Mouse (Mus musculus) embryonic facial prominence, embryonic 13.5 days (tissue): Measurements from ENCODE around the gene Tmem129. TPM values are rescaled to one million over a fixed set of nuclear protein-coding genes. Genes with fewer than 3 reads are reported as not detected.
A peak's percentile ranks its signal among the peaks of the same experiment; 100 is the strongest.

Source experiments
- ATAC-seq: fragments of 200-750 bp; cut with Nextera tagmentation; 2 replicates; pipeline ENCODE4 v1.8.0; 2017; ENCODE audit warnings: low read depth; ENCODE audit not compliant: insufficient number of reproducible peaks, insufficient read depth, low FRiP score, low TSS enrichment
- H3K27ac ChIP-seq: fragments of 300-500 bp; sonication (generic); 2 replicates; pipeline ENCODE4 v1.5.1; 2015; ENCODE audit warnings: moderate library complexity, mild to moderate bottlenecking, inconsistent platforms
- H3K27me3 ChIP-seq: fragments of 300-500 bp; sonication (generic); 2 replicates; pipeline ENCODE4 v1.6.1; 2015; ENCODE audit warnings: mild to moderate bottlenecking, inconsistent platforms
- H3K36me3 ChIP-seq: fragments of 300-500 bp; sonication (generic); 2 replicates; pipeline ENCODE4 v1.6.1; 2015; ENCODE audit warnings: mild to moderate bottlenecking, inconsistent platforms
- H3K4me1 ChIP-seq: fragments of 300-500 bp; sonication (generic); 2 replicates; pipeline ENCODE4 v1.6.1; 2015; ENCODE audit warnings: inconsistent platforms
- H3K4me2 ChIP-seq: fragments of 300-500 bp; sonication (generic); 2 replicates; pipeline ENCODE4 v1.6.1; 2015; ENCODE audit warnings: moderate library complexity, mild to moderate bottlenecking, inconsistent platforms
- H3K4me3 ChIP-seq: fragments of 300-500 bp; sonication (generic); 2 replicates; pipeline ENCODE4 v1.5.1; 2015; ENCODE audit warnings: mild to moderate bottlenecking, inconsistent platforms
- H3K9ac ChIP-seq: fragments of 300-500 bp; sonication (generic); 2 replicates; pipeline ENCODE4 v1.6.1; 2015; ENCODE audit warnings: mild to moderate bottlenecking, inconsistent platforms
- H3K9me3 ChIP-seq: fragments of 300-500 bp; sonication (generic); 2 replicates; pipeline ENCODE4 v1.6.1; 2016; ENCODE audit warnings: inconsistent platforms
- WGBS: fragments of 180-500 bp; shearing (Covaris S2); methylation state at CpG from one replicate; pipeline ENCODE4 v1.1.7; 2015; ENCODE audit warnings: mixed read lengths; 5-methylcytosine and 5-hydroxymethylcytosine counted together
- polyA plus RNA-seq: library from polyadenylated mRNA; unstranded; fragments of >200 nt; fragmentation: Nextera tagmentation; extraction: Ambion mirVana; gene quantifications from 2 replicates; pipeline ENCODE4 v1.2.1, GENCODE M21; 2015

The Tmem129 gene
- polyA plus RNA-seq, result 39.9 and 40.0 TPM in 2 replicates

DNA sequence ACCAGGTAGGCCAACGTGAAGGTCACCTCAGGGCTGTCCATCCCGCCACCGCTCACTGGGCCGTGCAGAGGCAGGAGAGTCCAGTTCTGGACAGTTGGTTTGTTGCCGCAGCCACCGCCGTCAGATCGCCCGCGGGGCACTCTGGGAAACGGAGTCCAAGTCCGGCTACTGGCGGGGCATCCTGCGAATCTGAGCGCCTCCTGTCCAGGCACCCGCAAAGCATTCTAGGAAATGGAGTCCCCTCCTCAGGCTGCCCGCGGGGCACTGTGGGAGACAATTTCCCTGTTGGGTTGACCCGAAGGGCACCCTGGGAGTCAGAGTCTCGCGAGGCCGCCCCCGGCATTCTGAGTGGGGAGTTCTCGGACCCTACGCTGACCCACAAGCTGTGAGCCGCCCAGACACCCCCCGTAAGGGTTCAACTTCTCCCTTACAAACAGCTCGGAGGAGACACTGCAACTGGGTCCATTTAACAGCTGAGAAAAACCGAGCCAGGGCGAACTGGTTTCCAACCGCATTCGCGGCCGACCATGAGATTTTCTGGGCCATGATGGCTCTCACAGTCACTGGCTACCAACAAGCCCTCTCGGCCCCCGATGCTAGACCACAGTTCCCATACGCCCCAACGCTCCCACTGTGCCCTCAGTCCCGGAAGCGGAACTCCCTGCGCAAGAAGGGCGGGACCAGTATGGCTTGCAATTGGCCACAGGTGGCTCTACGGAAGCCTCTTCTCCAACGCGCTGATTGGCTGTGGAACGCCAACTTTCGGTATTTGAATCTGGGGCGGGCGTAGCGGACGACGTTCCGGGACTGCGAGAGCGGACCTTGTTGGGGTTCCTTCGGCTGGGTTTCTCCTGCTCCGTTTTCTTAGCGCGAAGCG lies at the start of gene Tmem129, which contains the start of gene Tacc3:
TSS of gene Tmem129 (minus strand) at position 630 of the 877 bp plus-strand sequence.
TSS of gene Tacc3 (plus strand) at position 342 of the 877 bp plus-strand sequence.
- peak within 1 kb of the TSS; percentile 96 for H3K4me2 ChIP-seq
- WGBS, result under 1% methylated on average over 60 of the region's 60 CpGs
- H3K4me3 ChIP-seq, result peak within 1 kb of the TSS; percentile 76
- peaks cover 46% of the 10 kb centered on the region for H3K36me3 ChIP-seq
- H3K9me3 ChIP-seq, result no peaks in the 10 kb centered on the region
- H3K9ac ChIP-seq, result peak within 1 kb of the TSS; percentile 86
- H3K4me1 ChIP-seq, result peaks cover 31% of the 10 kb centered on the region
- no peaks in the 10 kb centered on the region for H3K27me3 ChIP-seq
- peak within 1 kb of the TSS; percentile 95 for H3K27ac ChIP-seq
- peak; percentile 97 for ATAC-seq

DNA sequence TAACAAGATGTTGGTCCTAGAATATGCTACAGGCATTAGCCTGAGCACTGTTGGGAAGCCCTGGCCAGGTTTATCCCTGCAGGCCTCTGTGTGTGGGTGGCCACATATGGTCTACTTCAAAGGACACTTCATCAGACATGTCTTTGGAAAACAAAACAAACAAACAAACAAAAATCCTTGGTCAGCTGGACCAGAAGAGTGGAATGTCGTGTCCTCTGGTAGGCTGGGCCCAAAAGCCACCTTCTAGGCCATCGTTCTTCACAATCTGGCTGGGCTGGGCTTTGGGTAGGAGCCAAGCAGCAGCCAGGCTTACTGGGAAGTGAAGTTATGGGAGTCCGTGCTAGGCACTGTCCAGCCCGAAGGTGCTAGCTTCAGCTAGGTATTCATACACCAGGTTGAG lies 48.9 kb upstream of the Tmem129 start:
- 67% methylated on average over 4 of the region's 4 CpGs for WGBS
- no peaks in the 10 kb centered on the region for H3K36me3 ChIP-seq
- peaks cover 22% of the 10 kb centered on the region for H3K4me1 ChIP-seq
- ATAC-seq, result no peak
- H3K9ac ChIP-seq, result no peak overlapping the region
- no peak overlapping the region for H3K4me3 ChIP-seq
- H3K27me3 ChIP-seq, result no peaks in the 10 kb centered on the region
- no peak overlapping the region for H3K4me2 ChIP-seq
- H3K9me3 ChIP-seq, result no peaks in the 10 kb centered on the region
- H3K27ac ChIP-seq, result no peak overlapping the region

DNA sequence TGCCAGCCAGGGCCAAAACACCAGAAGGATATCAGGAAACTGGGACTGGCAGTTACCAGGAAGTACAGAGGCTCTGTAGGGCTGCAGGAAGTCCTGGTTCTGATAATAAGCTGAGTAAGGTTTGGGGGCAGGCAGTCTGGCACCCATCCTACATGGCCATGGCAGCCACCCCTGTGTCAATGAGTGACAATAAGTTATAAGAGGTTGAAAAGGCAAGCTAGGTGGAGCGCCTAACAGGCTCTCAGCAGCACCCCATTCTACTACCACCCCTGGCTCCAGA lies 48.1 kb upstream of the Tmem129 start:
- Histone ChIP-seq H3K9ac (no peak overlapping the region), H3K27ac (no peak overlapping the region), H3K27me3 (no peaks in the 10 kb centered on the region; the same call in 1 of the 2 replicates), H3K4me1 (peaks cover 23% of the 10 kb centered on the region), H3K36me3 (no peaks in the 10 kb centered on the region), H3K9me3 (no peaks in the 10 kb centered on the region), H3K4me2 (no peak overlapping the region), H3K4me3 (no peak overlapping the region)
- ATAC-seq, result no peak
- 96% methylated on average over 1 of the region's 1 CpGs for WGBS

DNA sequence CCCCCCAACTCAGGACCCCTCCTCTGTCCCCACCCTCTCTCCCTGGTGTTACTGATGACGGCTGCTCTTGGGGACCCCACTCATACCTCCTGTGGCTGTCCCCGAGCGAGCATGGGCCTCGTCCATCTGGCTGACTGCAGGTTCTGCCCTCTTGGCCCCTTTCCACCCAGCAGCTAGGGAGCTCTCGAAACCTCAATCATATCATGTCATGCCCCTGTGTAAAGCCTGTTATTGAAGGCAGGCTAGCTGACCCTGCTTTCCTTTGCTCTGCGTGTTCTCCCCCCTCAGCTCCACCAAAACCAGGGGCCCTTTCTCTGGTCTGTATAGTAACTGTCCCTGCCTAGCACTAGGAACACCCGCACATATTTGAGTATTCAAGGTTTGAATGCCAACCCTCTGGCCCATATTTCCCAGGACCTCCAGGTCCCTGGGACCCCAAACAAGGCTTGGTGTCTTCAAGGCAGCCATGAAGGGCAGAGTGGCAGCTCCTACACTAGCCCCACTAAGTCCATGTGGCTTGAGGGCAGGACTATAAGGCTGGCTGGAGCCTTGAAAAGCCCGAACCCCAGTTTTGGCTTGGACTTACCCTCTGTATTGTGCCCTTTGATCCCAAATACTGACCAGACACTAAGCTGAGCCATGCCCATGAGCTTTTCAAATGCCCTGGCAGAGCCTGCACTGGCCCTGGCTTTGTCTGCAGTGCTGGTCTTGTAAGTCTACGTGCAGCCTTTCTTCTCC lies 47.6 kb upstream of the Tmem129 start:
- WGBS, result 31% methylated on average over 9 of the region's 9 CpGs
- Histone ChIP-seq H3K27me3 (no peaks in the 10 kb centered on the region; the same call in 1 of the 2 replicates), H3K4me1 (peaks cover 28% of the 10 kb centered on the region), H3K36me3 (no peaks in the 10 kb centered on the region), H3K4me2 (no peak overlapping the region; the same call in 1 of the 2 replicates), H3K9me3 (no peaks in the 10 kb centered on the region), H3K9ac (0 out of 2 replicates have a peak overlapping the region, but pooled peaks have one; percentile 16), H3K27ac (no peak overlapping the region), H3K4me3 (no peak overlapping the region)
- no peak for ATAC-seq

DNA sequence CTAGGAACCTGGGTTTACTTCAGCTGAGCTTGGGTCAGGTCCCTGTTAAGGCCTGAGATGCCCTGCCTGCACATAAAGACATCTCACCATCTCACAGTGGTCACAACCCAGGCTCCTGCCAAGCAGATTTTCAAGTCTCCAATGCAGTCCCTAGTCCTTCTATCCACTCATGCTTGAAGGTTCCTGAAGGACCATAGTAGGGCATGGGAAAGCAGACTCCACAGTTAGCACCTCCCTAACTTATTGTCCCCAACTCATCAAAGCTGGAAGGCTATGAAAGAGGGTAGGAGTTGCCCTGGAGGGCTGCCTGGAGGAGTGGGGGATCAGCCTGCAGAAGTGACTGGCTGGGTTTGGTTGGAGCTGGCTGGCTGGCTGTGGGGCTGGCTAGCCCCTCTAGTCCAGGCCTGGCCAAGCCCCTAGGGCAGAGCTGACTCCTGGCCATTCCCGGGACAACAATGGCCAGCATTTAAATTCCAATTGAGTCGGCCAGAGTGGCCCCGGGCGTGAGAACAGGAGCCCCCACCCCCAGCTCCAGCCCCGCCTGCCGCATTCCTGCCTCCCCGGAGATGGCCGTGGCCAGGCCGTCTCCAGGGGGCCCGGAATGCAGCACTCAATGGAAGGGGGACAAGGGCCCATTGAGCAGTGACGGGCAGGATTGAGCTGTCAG lies 46.9 kb upstream of the Tmem129 start:
- ATAC-seq, result no peak
- H3K4me3 ChIP-seq, result no peak overlapping the region

DNA sequence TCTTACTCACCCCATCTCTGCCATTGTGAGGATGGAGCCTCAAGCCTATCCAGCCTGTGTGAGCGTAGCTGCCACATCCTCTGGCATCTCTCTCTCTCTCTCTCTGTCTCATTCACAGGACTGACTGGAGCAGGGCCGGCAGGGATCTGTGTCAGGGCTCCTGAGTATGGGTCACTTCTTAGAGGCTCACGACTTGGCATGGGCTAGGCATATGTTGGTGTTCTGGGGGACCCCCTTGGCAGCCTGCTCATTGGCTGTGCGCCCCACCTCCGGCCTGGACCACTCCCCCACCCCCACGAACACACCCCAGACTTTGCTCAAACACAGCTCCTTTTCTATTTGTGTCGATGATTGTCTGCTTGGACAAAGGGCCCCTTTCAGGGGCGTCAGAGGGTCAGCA lies 45.8 kb upstream of the Tmem129 start:
- H3K27ac ChIP-seq, result no peak overlapping the region
- no peaks in the 10 kb centered on the region for H3K36me3 ChIP-seq
- peaks cover 46% of the 10 kb centered on the region for H3K4me1 ChIP-seq
- no peak overlapping the region for H3K4me3 ChIP-seq
- WGBS, result 45% methylated on average over 8 of the region's 8 CpGs
- no peak overlapping the region for H3K9ac ChIP-seq
- H3K4me2 ChIP-seq, result no peak overlapping the region
- H3K9me3 ChIP-seq, result no peaks in the 10 kb centered on the region
- no peaks in the 10 kb centered on the region; the same call in 1 of the 2 replicates for H3K27me3 ChIP-seq
- ATAC-seq, result no peak

More for the DNA sequence above, 46.9 kb upstream of the Tmem129 start:
- WGBS, result 6% methylated on average over 9 of the region's 11 CpGs
- no peaks in the 10 kb centered on the region for H3K36me3 ChIP-seq
- 0 out of 2 replicates have a peak overlapping the region, but pooled peaks have one; percentile 16 for H3K9ac ChIP-seq
- H3K4me1 ChIP-seq, result peaks cover 35% of the 10 kb centered on the region
- no peak overlapping the region for H3K27ac ChIP-seq
- no peaks in the 10 kb centered on the region for H3K9me3 ChIP-seq
- H3K27me3 ChIP-seq, result no peaks in the 10 kb centered on the region; the same call in 1 of the 2 replicates
- H3K4me2 ChIP-seq, result no peak overlapping the region; the same call in 1 of the 2 replicates

DNA sequence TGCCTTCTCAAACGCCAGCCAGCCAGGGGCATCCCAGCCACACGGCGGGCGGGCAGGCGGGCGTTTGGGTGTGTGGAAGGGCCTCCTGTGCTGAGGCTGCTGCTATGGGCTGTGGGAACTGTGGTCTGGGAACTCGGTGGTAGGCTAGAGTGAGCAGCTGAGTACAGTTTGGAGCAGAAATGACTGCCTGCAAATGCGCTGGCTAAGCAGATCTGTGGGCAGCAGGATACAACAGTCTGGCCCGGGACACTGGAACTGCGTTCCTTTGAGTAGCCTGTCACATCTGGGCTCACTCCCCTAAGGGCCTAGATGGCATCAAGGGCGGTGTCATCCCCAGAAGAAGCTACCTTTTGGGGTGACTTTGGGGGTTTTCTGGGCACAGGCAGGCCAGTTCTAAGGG lies 43.6 kb upstream of the Tmem129 start:
- 78% methylated on average over 11 of the region's 11 CpGs for WGBS
- Histone ChIP-seq H3K36me3 (no peaks in the 10 kb centered on the region), H3K27me3 (no peaks in the 10 kb centered on the region; the same call in 1 of the 2 replicates), H3K4me1 (peaks cover 67% of the 10 kb centered on the region), H3K4me3 (no peak overlapping the region), H3K27ac (no peak overlapping the region), H3K9ac (no peak overlapping the region), H3K4me2 (no peak overlapping the region), H3K9me3 (no peaks in the 10 kb centered on the region)
- ATAC-seq, result no peak

DNA sequence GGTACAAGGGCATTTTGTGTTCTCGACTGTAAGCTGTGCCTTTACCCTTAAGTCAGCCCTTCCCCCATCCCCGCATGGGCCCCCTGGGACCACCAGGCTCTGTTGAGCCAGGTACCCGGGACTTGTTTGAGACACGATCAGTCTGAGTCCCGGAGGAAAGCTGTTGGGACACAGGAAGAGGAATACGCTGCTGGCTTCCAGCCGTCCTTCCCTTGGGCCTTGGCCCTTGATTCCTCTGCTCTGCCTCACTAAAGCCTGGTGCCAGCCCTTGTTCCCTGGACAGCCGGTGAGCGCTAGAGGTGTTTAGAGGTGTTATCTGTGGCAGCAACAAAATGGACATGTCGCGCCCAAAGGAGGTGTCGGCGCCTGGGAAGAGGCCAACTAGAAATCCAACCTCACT lies 41.8 kb upstream of the Tmem129 start:
- no peaks in the 10 kb centered on the region for H3K9me3 ChIP-seq
- H3K4me3 ChIP-seq, result no peak overlapping the region
- H3K4me1 ChIP-seq, result peaks cover 73% of the 10 kb centered on the region
- no peaks in the 10 kb centered on the region for H3K36me3 ChIP-seq
- H3K27ac ChIP-seq, result no peak overlapping the region
- ATAC-seq, result no peak
- H3K9ac ChIP-seq, result no peak overlapping the region
- no peak overlapping the region for H3K4me2 ChIP-seq
- 35% methylated on average over 13 of the region's 13 CpGs for WGBS
- H3K27me3 ChIP-seq, result peaks cover 6% of the 10 kb centered on the region

DNA sequence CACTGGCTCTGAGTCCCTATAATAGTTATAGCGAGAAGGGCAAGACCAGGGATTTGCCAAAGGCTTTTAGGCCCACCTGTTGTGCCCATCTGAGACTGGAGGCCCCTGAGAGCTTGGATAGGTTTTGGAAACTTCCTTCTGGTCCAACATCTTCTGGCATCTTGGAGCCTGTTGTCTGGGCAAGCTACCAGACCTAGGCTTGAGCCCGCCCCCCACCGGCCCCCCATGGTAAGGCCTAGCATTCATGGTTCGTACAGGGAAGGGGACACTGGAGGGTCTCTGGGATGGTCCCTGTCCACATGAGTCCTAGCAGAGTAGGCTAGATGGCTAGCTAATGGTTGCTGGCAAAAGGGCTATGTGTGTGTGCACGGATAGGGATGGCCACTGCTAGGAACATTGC lies 40.5 kb upstream of the Tmem129 start:
- no peak for ATAC-seq
- Histone ChIP-seq H3K4me2 (no peak overlapping the region), H3K9ac (no peak overlapping the region), H3K4me3 (no peak overlapping the region), H3K36me3 (no peaks in the 10 kb centered on the region), H3K4me1 (peaks cover 77% of the 10 kb centered on the region), H3K9me3 (no peaks in the 10 kb centered on the region), H3K27ac (no peak overlapping the region), H3K27me3 (peaks cover 11% of the 10 kb centered on the region)
- WGBS, result 84% methylated on average over 5 of the region's 5 CpGs

DNA sequence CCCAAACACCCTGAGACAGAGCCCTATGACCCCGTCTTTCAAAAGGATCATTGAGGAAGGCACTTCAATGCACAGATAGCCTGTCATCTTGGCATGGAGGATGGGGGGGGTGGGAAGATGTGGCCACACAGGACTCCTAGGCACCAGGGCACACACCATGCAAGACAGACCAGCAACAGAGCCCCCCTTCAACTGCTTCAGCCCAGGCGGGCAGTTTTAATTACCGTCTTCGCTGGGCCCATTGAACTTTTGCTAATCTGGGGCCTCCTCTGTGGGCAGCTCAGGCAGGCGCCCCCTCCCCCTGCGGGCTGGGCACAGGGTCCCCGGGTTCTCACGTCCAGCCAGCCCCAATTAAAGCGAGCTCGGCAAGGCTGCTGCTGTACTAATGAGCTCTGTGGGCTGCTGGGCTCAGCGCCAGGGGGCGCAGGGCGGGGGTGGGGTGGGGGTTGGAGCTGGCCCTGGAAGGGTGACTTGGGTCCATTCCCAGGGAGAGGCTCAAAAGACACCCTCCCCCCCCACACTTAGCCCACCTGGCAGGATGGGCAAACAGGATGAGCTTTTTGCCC lies 39.8 kb upstream of the Tmem129 start:
- peaks cover 81% of the 10 kb centered on the region for H3K4me1 ChIP-seq
- peak overlapping the region; percentile 17; the same call in 1 of the 2 replicates for H3K9ac ChIP-seq
- no peak overlapping the region for H3K4me3 ChIP-seq
- H3K27me3 ChIP-seq, result peaks cover 11% of the 10 kb centered on the region
- ATAC-seq, result no peak
- no peaks in the 10 kb centered on the region for H3K36me3 ChIP-seq
- WGBS, result 26% methylated on average over 12 of the region's 13 CpGs
- H3K27ac ChIP-seq, result peak overlapping the region; percentile 71; the same call in 1 of the 2 replicates
- no peaks in the 10 kb centered on the region for H3K9me3 ChIP-seq
- no peak overlapping the region; the same call in 1 of the 2 replicates for H3K4me2 ChIP-seq

DNA sequence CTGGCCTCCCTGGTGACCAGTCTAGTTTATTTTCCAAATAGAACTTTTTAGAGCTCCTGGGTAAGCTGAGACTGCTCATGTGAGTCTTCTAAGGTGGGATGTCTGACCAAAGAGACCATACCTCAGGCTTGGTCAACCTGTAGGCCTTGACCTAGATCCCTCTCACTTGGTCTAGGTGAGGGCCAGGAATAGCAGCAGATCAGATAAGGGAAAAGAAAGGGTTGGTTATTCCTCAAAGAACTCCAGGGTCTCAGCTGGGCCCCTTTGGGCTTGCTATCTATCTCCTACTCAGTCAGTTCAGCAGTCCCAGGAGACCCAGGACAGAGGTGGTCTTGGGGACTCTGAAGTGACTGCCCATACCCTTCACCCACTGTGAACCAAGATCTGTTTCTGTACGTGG lies 39.3 kb upstream of the Tmem129 start:
- H3K27me3 ChIP-seq, result peaks cover 11% of the 10 kb centered on the region
- 50% methylated on average over 1 of the region's 1 CpGs for WGBS
- no peaks in the 10 kb centered on the region for H3K36me3 ChIP-seq
- peaks cover 86% of the 10 kb centered on the region for H3K4me1 ChIP-seq
- H3K27ac ChIP-seq, result peak overlapping the region; percentile 71
- no peak overlapping the region for H3K4me2 ChIP-seq
- H3K9ac ChIP-seq, result no peak overlapping the region; the same call in 1 of the 2 replicates
- no peak overlapping the region for H3K4me3 ChIP-seq
- ATAC-seq, result no peak
- H3K9me3 ChIP-seq, result no peaks in the 10 kb centered on the region
